Mouse (Mus musculus) left cerebral cortex, adult 2 months (tissue): ENCODE measurements at regions not wholly inside any gene's neighbourhood (a gene's known extent, or its start where the extent isn't known, plus 50 kb on each side); places are given as distances from the start of the nearest gene placed in this dataset.

Source experiments
- DNase-seq, 2 experiments: peaks; one replicate each; pipeline ENCODE4 v3.0.0; 2021 to 2022; ENCODE audit warnings: low spot score in 2 of 2, mixed read lengths in 1 of 2; ENCODE audit errors: extremely low spot score in 1 of 2
- H3K27ac ChIP-seq: fragments of 200-600 bp; 2 replicates; pipeline ENCODE4 v1.8.1; 2022
- H3K4me3 ChIP-seq: fragments of 200-600 bp; 2 replicates; pipeline ENCODE4 v1.8.1; 2022
- CTCF ChIP-seq: fragments of 200-600 bp; IDR thresholded peaks from 2 replicates; pipeline ENCODE4 v1.8.1; 2022; ENCODE audit warnings: antibody characterized with exemption, mild to moderate bottlenecking, moderate library complexity
- intact Hi-C: fragments of 180-260 bp; cut with DNase I; formaldehyde crosslinking; loops from one replicate; pipeline ENCODE4 v1.15.1; 2025

GRCm38 (mm10) chr10:95773425-95773980, 69.2 kb downstream of the Gm33543 start:
- intact Hi-C loops, result no loop called here
- H3K27ac ChIP-seq, result no peak overlapping the region
- no peak overlapping the region for H3K4me3 ChIP-seq
- no peak; the same call in 1 of the 2 replicates for TF ChIP-seq CTCF
- DNase-seq, result no peak

GRCm38 (mm10) chr10:95772811-95773424, 69.8 kb downstream of the Gm33543 start:
- no peak for TF ChIP-seq CTCF
- intact Hi-C loops, result no loop called here
- Histone ChIP-seq H3K4me3 (no peak overlapping the region), H3K27ac (no peak overlapping the region)
- no peak for DNase-seq

- intact Hi-C loops, result no loop called here
Observed at GRCm38 (mm10) chr10:95768974-95769373, 73.8 kb downstream of the Gm33543 start.

GRCm38 (mm10) chr10:95767526-95768161, 75.1 kb downstream of the Gm33543 start:
- intact Hi-C loops, result no loop called here
- TF ChIP-seq CTCF, result no peak
- no peak for DNase-seq

More at GRCm38 (mm10) chr10:95768974-95769373, 73.8 kb downstream of the Gm33543 start:
- no peak overlapping the region for H3K27ac ChIP-seq
- no peak overlapping the region for H3K4me3 ChIP-seq
- TF ChIP-seq CTCF, result no peak
- no peak for DNase-seq

GRCm38 (mm10) chr10:95764129-95764528, 78.6 kb downstream of the Gm33543 start:
- no peak for TF ChIP-seq CTCF
- no peak for DNase-seq
- intact Hi-C loops, result no loop called here
- H3K27ac ChIP-seq, result no peak overlapping the region
- no peak overlapping the region for H3K4me3 ChIP-seq

More at GRCm38 (mm10) chr10:95767526-95768161, 75.1 kb downstream of the Gm33543 start:
- Histone ChIP-seq H3K27ac (no peak overlapping the region), H3K4me3 (no peak overlapping the region)

- Histone ChIP-seq H3K27ac (no peak overlapping the region), H3K4me3 (no peak overlapping the region)
- no peak for DNase-seq
- TF ChIP-seq CTCF, result no peak
- intact Hi-C loops, result no loop called here
Observed at GRCm38 (mm10) chr10:95762632-95763031, 80.1 kb downstream of the Gm33543 start.

GRCm38 (mm10) chr10:95761969-95762368, 80.8 kb downstream of the Gm33543 start:
- Histone ChIP-seq H3K27ac (no peak overlapping the region), H3K4me3 (no peak overlapping the region)
- TF ChIP-seq CTCF, result no peak
- intact Hi-C loops, result no loop called here
- DNase-seq, result no peak

- intact Hi-C loops, result no loop called here
- DNase-seq, result no peak
- no peak for TF ChIP-seq CTCF
- Histone ChIP-seq H3K4me3 (no peak overlapping the region), H3K27ac (no peak overlapping the region)
Observed at GRCm38 (mm10) chr10:95760121-95760870, 82.4 kb downstream of the Gm33543 start.

GRCm38 (mm10) chr10:95758181-95758580, 84.5 kb downstream of the Gm33543 start:
- DNase-seq, result no peak
- intact Hi-C loops, result no loop called here
- Histone ChIP-seq H3K4me3 (no peak overlapping the region), H3K27ac (no peak overlapping the region)
- no peak for TF ChIP-seq CTCF

GRCm38 (mm10) chr10:95755429-95755828, 82.2 kb upstream of the Anapc15-ps start:
- DNase-seq, result no peak
- intact Hi-C loops, result no loop called here
- no peak overlapping the region for H3K27ac ChIP-seq
- H3K4me3 ChIP-seq, result no peak overlapping the region
- no peak for TF ChIP-seq CTCF

GRCm38 (mm10) chr10:95753396-95753905, 80.2 kb upstream of the Anapc15-ps start:
- intact Hi-C loops, result no loop called here
- no peak for TF ChIP-seq CTCF
- no peak overlapping the region for H3K27ac ChIP-seq
- DNase-seq, result no peak
- H3K4me3 ChIP-seq, result no peak overlapping the region

- Histone ChIP-seq H3K4me3 (no peak overlapping the region), H3K27ac (no peak overlapping the region)
- no peak for TF ChIP-seq CTCF
- no peak for DNase-seq
- intact Hi-C loops, result no loop called here
Observed at GRCm38 (mm10) chr10:95748360-95748759, 75.1 kb upstream of the Anapc15-ps start.
